Comparison of ENCODE assay signal across 8 mouse cellular contexts in genomic region chr15:85580483-85580882, GRCm38 (mm10). TPM values are rescaled to one million over a fixed set of nuclear protein-coding genes. Genes with fewer than 3 reads are reported as not detected.
DNase-seq lines count a peak whose midpoint lies in the region; ATAC-seq lines count a peak whose summit lies in the region.

No protein-coding gene starts in this region.

- H3K9me3 ChIP-seq in intestine, embryonic 15.5 days: no peaks in the 10 kb centered on the region

- no peaks in the 10 kb centered on the region for H3K36me3 ChIP-seq in intestine, embryonic 15.5 days

- peak overlapping the region; percentile 14; the same call in 1 of the 2 replicates for H3K9ac ChIP-seq in intestine, embryonic 15.5 days

- 1% methylated on average over 47 of the region's 47 CpGs for WGBS in intestine, embryonic 15.5 days

- H3K4me3 ChIP-seq in intestine, embryonic 15.5 days (replicated peaks): peak overlapping the region; percentile 54

- no peak overlapping the region for H3K27ac ChIP-seq in intestine, embryonic 15.5 days

- DNase-seq in lung, adult 18-20 months: peak; percentile 24 to 44
- no peak for DNase-seq in lung, postnatal 25 days (ENCODE audit: low spot score)
- DNase-seq in lung, postnatal 14 days: peak; percentile 29
- DNase-seq in urinary bladder, postnatal 36 days (ENCODE audit: low spot score in 2 of 2): peak; percentile 57 to 59
- no peak for DNase-seq in spleen, postnatal 14 days (ENCODE audit: low spot score in 2 of 2)
- DNase-seq in left cerebral cortex, postnatal 25 days (ENCODE audit: low spot score in 2 of 2): no peak

- peaks cover 87% of the 10 kb centered on the region for H3K27me3 ChIP-seq in intestine, embryonic 15.5 days (replicated peaks)

- no peak for ATAC-seq in intestine, embryonic 15.5 days
- ATAC-seq in granulocyte monocyte progenitor cell, adult 5-6 weeks (replicated peaks; ENCODE audit: poor library complexity, severe bottlenecking): no peak

- intact Hi-C loops in left cerebral cortex, postnatal 25 days (cut with DNase I): loop anchor here (1.0 to 5.0 kb wide), 2 partner anchors 193 to 427 kb away; no protein-coding TSS in a partner anchor

- H3K4me2 ChIP-seq in intestine, embryonic 15.5 days (replicated peaks): peak overlapping the region; percentile 96

- H3K4me1 ChIP-seq in intestine, embryonic 15.5 days (replicated peaks): peaks cover 37% of the 10 kb centered on the region

RNA-seq across cellular contexts. Expression of gene Wnt7b, which starts 1.8 kb away (rescaled TPM):
- polyA plus RNA-seq in intestine, embryonic 15.5 days (2015; fragmentation: Nextera tagmentation; extraction: Ambion mirVana): 1.5 and 1.7 TPM in 2 replicates
- total RNA-seq in granulocyte monocyte progenitor cell, adult 5-6 weeks (2014; fragmentation: Nextera tagmentation): not detected in 2 replicates
- total RNA-seq in granulocyte monocyte progenitor cell, adult 5-6 weeks (2017): not detected in 2 replicates
- 10 to 100 TPM; 31.3 to 34.4 TPM for total RNA-seq in left cerebral cortex, postnatal 25 days (2021)

Comparison
In these comparisons a context has a peak if more than half of its experiments do, and no peak if none do; other contexts are left out.
1. DNase-seq: peak in lung, adult 18-20 months (2 of 2), lung, postnatal 14 days (single experiment) and urinary bladder, postnatal 36 days (2 of 2); none in lung, postnatal 25 days (single experiment), spleen, postnatal 14 days (0 of 2) and left cerebral cortex, postnatal 25 days (0 of 2).
2. RNA of gene Wnt7b, which starts 1.8 kb away (total RNA-seq): 31.3 to 34.4 TPM in left cerebral cortex, postnatal 25 days; not detected in granulocyte monocyte progenitor cell, adult 5-6 weeks; every median in the first group is over 10 times any median in the second.